Mouse (Mus musculus): ENCODE results near the gene Gpn3. TPM values are rescaled to one million over a fixed set of nuclear protein-coding genes. Genes with fewer than 3 reads are reported as not detected.
"Not testable (repeated sequence)": the region's sequence is repeated elsewhere in the genome, so short reads cannot be mapped to it uniquely, and the experiment has no call there.

Gene Gpn3
- polyA plus RNA-seq, 1 experiment from 2014 or later, result 67.7 TPM

DNA sequence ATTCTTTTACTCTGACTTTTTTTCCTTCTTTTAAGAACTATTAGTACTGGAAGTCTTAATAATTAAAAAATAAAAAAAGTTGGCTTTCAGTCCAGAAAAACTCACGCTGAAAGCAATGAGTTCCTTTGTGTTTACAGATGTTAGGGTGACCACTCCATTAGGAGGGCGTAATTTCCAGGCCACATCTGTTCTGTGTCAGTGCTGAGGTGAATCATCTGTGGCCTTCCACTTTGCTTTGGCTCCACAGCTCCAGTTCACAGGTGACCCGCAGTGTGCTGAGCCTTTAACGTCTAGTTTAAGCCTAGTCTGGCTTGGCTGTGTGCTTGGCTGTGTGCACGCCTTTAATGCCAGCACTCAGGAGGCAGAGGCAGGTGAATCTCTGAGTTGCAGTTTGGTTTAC, 40.2 kb downstream of the Gpn3 start:
- H3K27ac ChIP-seq, result no peak overlapping the region
- no peaks in the 10 kb centered on the region for H3K27me3 ChIP-seq (ENCODE audit: insufficient read depth, poor library complexity, severe bottlenecking)
- H3K4me1 ChIP-seq (replicated peaks), result no peaks in the 10 kb centered on the region
- 81% methylated on average over 5 of the region's 5 CpGs for WGBS
- DNase-seq (ENCODE audit: low spot score), result no peak
- 0 out of 2 replicates have a peak, but pooled peaks cover 4% of the 10 kb centered on the region for H3K9me3 ChIP-seq
- peaks cover 24% of the 10 kb centered on the region for H3K36me3 ChIP-seq
- H3K4me3 ChIP-seq, result no peak overlapping the region

DNA sequence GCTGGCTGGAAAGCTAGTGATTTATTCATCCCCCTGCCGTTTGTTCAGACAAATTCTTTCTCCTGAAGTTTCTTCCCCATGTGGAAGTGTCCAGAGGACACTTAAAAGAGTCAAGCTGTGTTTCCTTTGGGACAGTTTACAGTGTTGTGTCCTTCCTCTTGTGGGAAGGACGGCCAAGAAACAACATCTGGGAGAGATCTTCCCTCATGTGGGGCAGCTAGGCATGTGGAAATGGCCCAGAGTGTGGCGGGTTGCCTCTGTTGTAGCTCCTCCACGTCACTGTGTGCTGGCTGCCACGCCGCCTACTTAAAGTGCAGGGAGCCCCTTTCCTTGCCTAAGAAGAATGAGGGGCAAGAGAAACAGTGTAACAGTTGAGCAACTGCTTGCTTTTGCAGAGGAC, 41.1 kb downstream of the Gpn3 start:
- WGBS, result 72% methylated on average over 6 of the region's 6 CpGs
- DNase-seq (ENCODE audit: low spot score), result no peak
- no peak overlapping the region for H3K27ac ChIP-seq
- H3K4me1 ChIP-seq (replicated peaks), result no peaks in the 10 kb centered on the region
- H3K27me3 ChIP-seq (ENCODE audit: insufficient read depth, poor library complexity, severe bottlenecking), result no peaks in the 10 kb centered on the region
- no peak overlapping the region for H3K4me3 ChIP-seq
- 0 out of 2 replicates have a peak, but pooled peaks cover 2% of the 10 kb centered on the region for H3K9me3 ChIP-seq
- peaks cover 15% of the 10 kb centered on the region for H3K36me3 ChIP-seq

GRCm38 (mm10) chr5:122414351-122414750, 42.7 kb downstream of the Gpn3 start:
- no peak overlapping the region for H3K4me3 ChIP-seq
- no peak for DNase-seq (ENCODE audit: low spot score)
- no peaks in the 10 kb centered on the region for H3K27me3 ChIP-seq (ENCODE audit: insufficient read depth, poor library complexity, severe bottlenecking)
- no peaks in the 10 kb centered on the region for H3K4me1 ChIP-seq (replicated peaks)
- WGBS, result 94% methylated on average over 5 of the region's 5 CpGs
- H3K9me3 ChIP-seq, result 0 out of 2 replicates have a peak, but pooled peaks cover 2% of the 10 kb centered on the region
- peaks cover 14% of the 10 kb centered on the region for H3K36me3 ChIP-seq
- H3K27ac ChIP-seq, result no peak overlapping the region

DNA sequence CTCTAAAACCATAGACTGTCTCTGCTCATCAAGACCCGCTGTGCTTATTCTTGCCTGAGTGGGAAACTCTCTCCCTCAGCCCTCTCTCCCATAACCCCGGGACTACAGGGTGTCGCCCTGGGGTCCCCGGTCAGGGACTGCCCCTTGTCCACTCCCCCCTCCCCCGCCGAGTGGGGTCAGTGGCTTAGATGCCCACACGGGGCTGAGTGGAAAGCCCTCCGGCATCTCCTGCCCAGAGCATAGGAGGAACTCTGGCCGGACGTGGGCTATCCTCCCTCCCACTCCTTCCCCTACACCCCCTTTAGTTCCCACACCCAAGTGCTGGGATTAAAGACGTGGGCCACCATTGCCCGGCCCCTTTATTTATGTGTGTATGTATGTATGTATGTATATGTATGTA, 43.8 kb downstream of the Gpn3 start:
- 0 out of 2 replicates have a peak, but pooled peaks cover under 1% of the 10 kb centered on the region for H3K9me3 ChIP-seq
- WGBS, result 90% methylated on average over 12 of the region's 12 CpGs

GRCm38 (mm10) chr5:122420676-122421075, 49.0 kb downstream of the Gpn3 start:
- H3K9me3 ChIP-seq; H3K27me3 ChIP-seq (ENCODE audit: insufficient read depth, poor library complexity, severe bottlenecking); H3K4me3 ChIP-seq; H3K36me3 ChIP-seq; H3K27ac ChIP-seq; DNase-seq (ENCODE audit: low spot score): not testable (repeated sequence)
- WGBS, result 52% methylated on average over 4 of the region's 4 CpGs
- H3K4me1 ChIP-seq (replicated peaks), result peaks cover 20% of the 10 kb centered on the region

More for the DNA sequence above, 43.8 kb downstream of the Gpn3 start:
- Histone ChIP-seq H3K27me3 (ENCODE audit: insufficient read depth, poor library complexity, severe bottlenecking) (no peaks in the 10 kb centered on the region), H3K4me1 (replicated peaks) (no peaks in the 10 kb centered on the region), H3K36me3 (peaks cover 3% of the 10 kb centered on the region; the same call in 1 of the 2 replicates), H3K4me3 (no peak overlapping the region), H3K27ac (no peak overlapping the region)
- no peak for DNase-seq (ENCODE audit: low spot score)

GRCm38 (mm10) chr5:122421271-122422068, 49.8 kb downstream of the Gpn3 start, which contains the start of gene Anapc7:
Gene Anapc7, plus strand, starts transcription at chr5:122421693.
- no peak for DNase-seq (ENCODE audit: low spot score)
- Histone ChIP-seq H3K36me3 (peaks cover 12% of the 10 kb centered on the region), H3K9me3 (no peaks in the 10 kb centered on the region), H3K27me3 (ENCODE audit: insufficient read depth, poor library complexity, severe bottlenecking) (no peaks in the 10 kb centered on the region), H3K4me1 (replicated peaks) (peaks cover 20% of the 10 kb centered on the region), H3K27ac (peak within 1 kb of the TSS; percentile 98), H3K4me3 (peak within 1 kb of the TSS; percentile 98)
- WGBS, result 27% methylated on average over 17 of the region's 17 CpGs

DNA sequence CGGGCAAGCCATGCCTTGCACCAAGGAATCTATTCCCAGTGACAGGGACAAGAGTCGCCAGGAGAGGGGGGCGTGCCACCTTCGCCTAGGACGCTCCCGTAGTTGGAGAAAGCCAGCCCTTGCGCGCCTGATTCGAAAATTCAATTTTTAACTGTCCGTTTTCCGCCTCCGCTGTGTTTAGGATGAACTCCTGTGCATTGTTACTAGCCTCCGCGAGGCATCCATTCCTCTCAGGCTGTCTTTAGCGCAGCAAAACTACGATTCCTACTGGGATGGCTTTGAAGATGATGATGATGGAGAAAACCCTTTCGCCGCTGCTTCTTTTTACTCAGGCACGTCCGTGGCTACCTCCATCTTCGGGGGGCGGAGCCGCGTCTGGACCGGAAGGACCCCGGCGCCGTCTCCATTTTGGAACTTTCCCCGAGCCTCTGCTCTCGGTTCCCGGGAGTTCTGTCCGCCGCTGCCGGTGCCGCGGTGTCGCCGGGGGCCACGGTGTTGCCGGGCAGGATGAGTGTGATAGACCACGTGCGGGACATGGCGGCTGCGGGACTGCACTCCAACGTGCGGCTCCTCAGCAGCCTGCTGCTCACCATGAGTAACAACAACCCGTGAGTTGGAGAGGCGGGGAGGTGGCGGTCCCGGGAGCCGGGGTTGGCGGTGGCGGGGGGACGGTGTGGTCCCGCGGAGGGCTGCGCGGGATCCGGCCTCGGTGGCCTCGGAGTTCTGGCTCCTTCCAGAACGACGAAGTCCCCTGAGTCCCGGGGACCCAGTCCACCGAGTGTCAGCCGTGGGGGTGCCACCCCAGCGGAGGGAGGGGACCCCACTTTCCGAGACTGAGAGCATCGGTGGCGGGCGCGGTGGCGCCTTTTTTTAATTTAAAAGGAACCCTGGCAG, 50.6 kb downstream of the Gpn3 start:
- H3K36me3 ChIP-seq, result peaks cover 20% of the 10 kb centered on the region
- no peaks in the 10 kb centered on the region for H3K9me3 ChIP-seq
- H3K4me1 ChIP-seq (replicated peaks), result peaks cover 20% of the 10 kb centered on the region
- peak overlapping the region; percentile 98 for H3K4me3 ChIP-seq
- under 1% methylated on average over 73 of the region's 73 CpGs for WGBS
- DNase-seq (ENCODE audit: low spot score), result peak; percentile 91
- peak overlapping the region; percentile 98 for H3K27ac ChIP-seq
- no peaks in the 10 kb centered on the region for H3K27me3 ChIP-seq (ENCODE audit: insufficient read depth, poor library complexity, severe bottlenecking)

DNA sequence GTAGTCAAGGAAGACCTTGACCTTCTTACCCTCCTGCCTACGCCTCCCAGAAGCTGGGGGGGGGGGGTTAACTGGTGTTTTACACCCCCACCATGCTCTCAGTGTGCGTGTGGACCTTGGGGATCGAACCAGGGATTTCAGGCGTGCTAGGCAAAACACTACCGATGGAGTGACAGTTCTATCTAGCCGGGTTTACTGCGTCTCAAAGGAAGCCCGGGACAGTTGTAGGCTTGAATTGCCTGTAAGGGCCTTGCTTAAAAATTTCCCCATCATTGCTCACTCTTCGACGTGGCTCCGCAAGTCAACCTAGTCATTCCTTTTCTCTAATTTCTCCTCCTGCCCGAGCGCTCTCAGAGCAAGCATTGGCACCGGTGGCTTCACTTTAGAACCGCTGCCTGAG, 51.4 kb downstream of the Gpn3 start:
- Histone ChIP-seq H3K9me3 (no peaks in the 10 kb centered on the region), H3K4me1 (replicated peaks) (peaks cover 20% of the 10 kb centered on the region), H3K27me3 (ENCODE audit: insufficient read depth, poor library complexity, severe bottlenecking) (no peaks in the 10 kb centered on the region), H3K27ac (peak overlapping the region; percentile 98), H3K36me3 (peaks cover 27% of the 10 kb centered on the region), H3K4me3 (peak overlapping the region; percentile 98)
- DNase-seq (ENCODE audit: low spot score), result no peak
- WGBS, result 37% methylated on average over 15 of the region's 15 CpGs

DNA sequence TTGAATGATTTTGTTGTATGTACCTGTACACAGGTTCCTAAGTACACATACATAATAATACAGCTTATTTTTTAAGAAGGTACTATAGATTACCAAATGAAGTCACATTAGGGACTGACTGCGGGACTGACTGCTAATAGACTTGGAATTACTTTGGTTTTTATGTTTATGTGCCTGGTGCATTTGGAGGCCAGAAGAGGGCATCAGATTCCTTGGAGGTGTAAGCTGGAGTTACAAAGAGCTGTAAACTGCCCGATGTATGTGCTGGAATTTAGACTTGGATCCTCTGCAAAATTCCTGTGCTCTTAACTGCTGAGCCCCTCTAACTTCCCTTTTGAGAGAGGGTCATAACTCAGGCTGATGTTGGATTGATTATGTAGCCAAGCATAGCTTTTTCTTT, 53.9 kb downstream of the Gpn3 start:
- Histone ChIP-seq H3K4me3 (no peak overlapping the region), H3K4me1 (replicated peaks) (peaks cover 20% of the 10 kb centered on the region), H3K27me3 (ENCODE audit: insufficient read depth, poor library complexity, severe bottlenecking) (no peaks in the 10 kb centered on the region), H3K27ac (no peak overlapping the region), H3K9me3 (no peaks in the 10 kb centered on the region), H3K36me3 (peaks cover 52% of the 10 kb centered on the region)
- WGBS, result 91% methylated on average over 2 of the region's 2 CpGs
- DNase-seq (ENCODE audit: low spot score), result no peak

DNA sequence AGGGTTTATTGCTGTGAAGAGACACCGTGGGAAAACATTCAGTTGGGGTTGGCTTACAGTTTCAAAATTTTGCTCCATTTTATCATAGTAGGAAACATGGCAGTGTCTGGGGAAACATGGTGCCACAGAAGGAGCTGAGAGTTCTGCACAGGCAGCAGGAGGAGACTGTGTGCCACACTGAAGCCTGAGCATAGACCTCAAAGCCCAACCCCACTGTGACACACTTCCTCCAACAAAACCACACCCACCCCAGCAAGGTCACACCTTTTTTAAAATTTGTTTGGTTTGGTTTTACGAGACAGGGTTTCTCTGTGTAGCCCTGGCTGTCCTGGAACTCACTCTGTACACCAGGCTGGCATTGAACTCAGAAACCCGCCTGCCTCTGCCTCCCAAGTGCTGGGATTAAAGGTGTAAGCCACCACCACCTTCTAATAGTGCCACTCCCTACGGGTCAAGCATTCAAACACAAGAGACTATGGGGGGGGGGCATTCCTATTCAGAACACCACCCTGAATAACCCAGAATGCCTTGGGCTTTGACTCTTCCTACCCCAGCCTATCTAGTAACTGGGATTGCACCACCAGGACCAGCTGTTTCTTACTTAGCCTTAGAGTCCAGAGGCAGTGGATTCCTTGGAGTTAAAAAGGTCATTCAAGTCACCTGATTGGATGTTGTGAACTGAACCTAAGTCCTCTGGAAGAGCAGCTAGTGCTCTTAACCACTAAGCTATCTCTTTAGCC, 58.5 kb downstream of the Gpn3 start:
- Histone ChIP-seq H3K4me3 (no peak overlapping the region), H3K4me1 (replicated peaks) (no peaks in the 10 kb centered on the region), H3K27ac (no peak overlapping the region), H3K36me3 (peaks cover 96% of the 10 kb centered on the region), H3K27me3 (ENCODE audit: insufficient read depth, poor library complexity, severe bottlenecking) (no peaks in the 10 kb centered on the region), H3K9me3 (no peaks in the 10 kb centered on the region)
- 96% methylated on average over 4 of the region's 4 CpGs for WGBS
- no peak for DNase-seq (ENCODE audit: low spot score)

DNA sequence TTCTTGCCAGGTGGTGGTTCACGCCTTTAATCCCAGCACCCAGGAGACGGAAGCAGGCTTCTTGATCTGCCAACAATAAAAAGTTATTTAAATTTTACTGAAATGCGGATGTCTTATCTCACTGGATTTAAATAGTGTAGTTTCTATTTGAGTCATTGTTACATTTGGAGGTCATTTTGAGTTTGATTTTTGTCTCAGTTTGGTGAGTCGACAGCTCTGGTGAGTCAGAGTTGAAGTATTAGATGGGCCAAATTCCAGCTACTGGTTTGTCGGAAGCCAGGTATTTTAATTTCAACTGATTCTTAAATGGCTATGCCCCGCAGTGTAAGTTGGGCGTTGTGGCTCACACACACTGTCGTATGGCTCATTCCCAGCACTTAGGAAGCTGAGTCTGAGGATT, 59.5 kb downstream of the Gpn3 start:
- no peaks in the 10 kb centered on the region for H3K9me3 ChIP-seq
- no peak overlapping the region for H3K4me3 ChIP-seq
- peaks cover 98% of the 10 kb centered on the region for H3K36me3 ChIP-seq
- 96% methylated on average over 8 of the region's 8 CpGs for WGBS
- H3K4me1 ChIP-seq (replicated peaks), result no peaks in the 10 kb centered on the region
- no peak overlapping the region for H3K27ac ChIP-seq
- no peaks in the 10 kb centered on the region for H3K27me3 ChIP-seq (ENCODE audit: insufficient read depth, poor library complexity, severe bottlenecking)
- DNase-seq (ENCODE audit: low spot score), result no peak
